Mouse (Mus musculus) G1E (cell line): ENCODE measurements around the gene Psmb7.

ENCODE experiments used
- CTCF ChIP-seq: IDR thresholded peaks from 2 replicates; pipeline ENCODE4 v1.5.1; 2012; ENCODE audit warnings: low read depth, low read length, inconsistent platforms, mixed read lengths
- GATA1 ChIP-seq: IDR thresholded peaks from 2 replicates; pipeline ENCODE4 v1.6.1; 2012; ENCODE audit warnings: borderline replicate concordance, low read length, inconsistent platforms, mixed read lengths
- GATA2 ChIP-seq: IDR thresholded peaks from 2 replicates; pipeline ENCODE4 v1.6.1; 2012; ENCODE audit warnings: low read depth, low read length, inconsistent platforms, borderline replicate concordance
- TAL1 ChIP-seq: conservative IDR thresholded peaks from 2 replicates; pipeline ENCODE4 v1.6.1; 2012; ENCODE audit warnings: low read depth, low read length, inconsistent platforms, mixed read lengths

DNA sequence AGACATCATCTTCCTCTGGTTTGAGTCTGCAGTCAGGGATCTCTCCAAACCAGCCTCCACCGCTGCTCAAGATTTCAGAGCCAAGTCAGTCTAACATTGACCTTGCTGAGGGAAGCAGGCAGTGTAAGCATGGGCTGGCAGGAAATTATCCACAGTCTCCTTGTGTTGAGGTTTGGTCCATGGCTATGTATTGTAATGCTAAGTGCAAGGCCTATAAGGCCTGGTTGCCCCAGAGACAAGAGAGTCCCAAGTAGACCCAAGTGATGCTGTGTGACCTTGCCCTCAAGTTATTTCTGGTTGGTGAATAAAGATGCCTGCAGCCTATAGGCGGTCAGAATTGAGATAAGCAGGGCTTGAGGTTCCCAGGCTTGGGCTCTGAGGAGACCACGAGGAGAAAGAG is 87.2 kb downstream of the Psmb7 start:
- TF ChIP-seq CTCF = no peak
- TF ChIP-seq TAL1 = no peak
- no peak for TF ChIP-seq GATA1
- no peak for TF ChIP-seq GATA2
